Mouse (Mus musculus): ENCODE measurements around the gene Snx29. TPM values are rescaled to one million over a fixed set of nuclear protein-coding genes. Genes with fewer than 3 reads are reported as not detected.

Gene Snx29
- total and polyA plus RNA-seq, 3 experiments = 2.6 to 9.9 (median 8.9) TPM

DNA sequence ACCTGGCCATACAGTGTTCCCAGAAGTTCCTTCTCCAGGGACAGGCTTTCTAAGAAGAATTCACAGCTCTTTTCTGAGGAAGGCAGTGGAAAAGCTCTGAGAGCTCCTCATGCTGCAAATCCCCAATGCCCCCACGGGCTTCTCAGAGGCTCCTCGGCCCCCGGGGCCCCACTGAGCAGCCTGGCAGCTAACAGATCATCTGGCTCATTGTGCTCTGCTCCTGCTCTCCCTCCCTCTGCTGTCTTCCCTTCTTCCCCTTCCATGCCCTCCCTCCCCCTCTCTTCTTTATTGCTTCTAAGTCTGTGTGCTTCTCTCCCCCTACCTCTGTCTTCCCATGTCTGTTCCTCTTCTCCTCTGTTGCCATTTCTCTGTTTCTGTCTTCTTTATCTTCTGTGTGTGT lies 314.2 kb downstream of the Snx29 start:
- TF ChIP-seq EP300 (IDR thresholded peaks at IDR 0.05; ENCODE audit: insufficient read depth, low read depth, low read length) (no peak), CTCF (IDR thresholded peaks at IDR 0.05) (no peak), POLR2A (IDR thresholded peaks at IDR 0.05; ENCODE audit: insufficient read depth, low read depth, low read length) (no peak)
- H3K4me3 ChIP-seq = no peak overlapping the region
- no peaks in the 10 kb centered on the region for H3K36me3 ChIP-seq (ENCODE audit: control insufficient read depth, insufficient read depth, low read length)
- H3K27me3 ChIP-seq (ENCODE audit: control insufficient read depth, insufficient read depth, low read length) = no peaks in the 10 kb centered on the region
- intact Hi-C loops (cut with DNase I) = no loop called here
- no peak overlapping the region for H3K9ac ChIP-seq (ENCODE audit: low read depth, low read length)
- no peak overlapping the region for H3K27ac ChIP-seq
- no peak for DNase-seq
- 21% methylated on average over 3 of the region's 3 CpGs for WGBS
- H3K79me2 ChIP-seq (replicated peaks; ENCODE audit: control insufficient read depth, insufficient read depth, low read length) = no peaks in the 10 kb centered on the region
- H3K4me1 ChIP-seq (ENCODE audit: control insufficient read depth, insufficient read depth, low read length) = peaks cover 3% of the 10 kb centered on the region; the same call in 1 of the 2 replicates

DNA sequence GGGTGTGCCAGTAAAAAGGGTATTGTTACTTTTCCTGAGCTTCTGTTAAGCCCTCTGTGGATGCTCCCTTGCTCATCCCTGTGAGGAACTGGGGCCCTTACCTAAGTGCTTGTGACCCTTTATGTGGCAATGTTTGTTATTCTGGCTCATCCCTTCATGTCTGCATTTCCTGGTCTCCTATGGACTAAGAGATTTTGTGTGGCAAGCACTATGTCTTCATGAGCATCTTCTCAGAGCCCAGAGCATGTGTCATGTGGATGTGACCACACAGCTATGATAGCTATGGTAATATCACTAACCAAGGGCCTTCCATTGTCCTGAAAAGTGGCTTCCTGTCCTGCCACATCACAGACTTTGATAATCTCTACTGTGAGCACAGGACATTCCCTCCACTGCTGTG lies 315.1 kb downstream of the Snx29 start:
- H3K4me1 ChIP-seq (ENCODE audit: control insufficient read depth, insufficient read depth, low read length) = peaks cover 3% of the 10 kb centered on the region; the same call in 1 of the 2 replicates
- intact Hi-C loops (cut with DNase I) = no loop called here

DNA sequence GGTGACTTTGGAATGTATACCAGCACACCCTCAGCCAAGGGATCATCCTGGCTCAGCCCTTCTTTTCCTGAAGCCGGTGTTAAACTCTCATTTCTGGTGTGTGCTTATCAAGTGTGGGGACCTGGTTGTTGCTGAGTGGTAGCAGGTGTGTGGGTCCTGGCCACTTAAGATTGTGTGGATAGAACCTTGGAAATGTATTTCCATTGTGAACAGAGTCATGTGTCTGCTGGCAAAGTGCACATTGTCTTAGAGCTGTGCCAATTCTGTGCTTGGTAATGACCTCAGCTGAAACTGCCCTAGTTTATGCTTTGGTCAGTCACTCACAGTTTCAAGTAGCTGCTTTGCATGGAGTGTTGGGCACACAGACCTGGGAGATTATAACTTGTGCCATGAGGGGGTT lies 316.0 kb downstream of the Snx29 start:
- peaks cover 4% of the 10 kb centered on the region for H3K4me1 ChIP-seq (ENCODE audit: control insufficient read depth, insufficient read depth, low read length)
- no peak overlapping the region for H3K9ac ChIP-seq (ENCODE audit: low read depth, low read length)
- no peak overlapping the region for H3K4me3 ChIP-seq
- no peak overlapping the region for H3K27ac ChIP-seq
- H3K27me3 ChIP-seq (ENCODE audit: control insufficient read depth, insufficient read depth, low read length) = no peaks in the 10 kb centered on the region
- no peaks in the 10 kb centered on the region for H3K36me3 ChIP-seq (ENCODE audit: control insufficient read depth, insufficient read depth, low read length)
- no peak for TF ChIP-seq EP300 (IDR thresholded peaks at IDR 0.05; ENCODE audit: insufficient read depth, low read depth, low read length)
- TF ChIP-seq CTCF (IDR thresholded peaks at IDR 0.05) = no peak
- TF ChIP-seq POLR2A (IDR thresholded peaks at IDR 0.05; ENCODE audit: insufficient read depth, low read depth, low read length) = no peak
- 44% methylated on average over 1 of the region's 1 CpGs for WGBS
- no peak for DNase-seq
- H3K79me2 ChIP-seq (replicated peaks; ENCODE audit: control insufficient read depth, insufficient read depth, low read length) = no peaks in the 10 kb centered on the region
- intact Hi-C loops (cut with DNase I) = no loop called here

More for the DNA sequence above, 315.1 kb downstream of the Snx29 start:
- Histone ChIP-seq H3K27me3 (ENCODE audit: control insufficient read depth, insufficient read depth, low read length) (no peaks in the 10 kb centered on the region), H3K79me2 (replicated peaks; ENCODE audit: control insufficient read depth, insufficient read depth, low read length) (no peaks in the 10 kb centered on the region), H3K36me3 (ENCODE audit: control insufficient read depth, insufficient read depth, low read length) (no peaks in the 10 kb centered on the region), H3K27ac (no peak overlapping the region), H3K4me3 (no peak overlapping the region), H3K9ac (ENCODE audit: low read depth, low read length) (no peak overlapping the region)
- no peak for DNase-seq
- TF ChIP-seq CTCF (IDR thresholded peaks at IDR 0.05) (no peak), POLR2A (IDR thresholded peaks at IDR 0.05; ENCODE audit: insufficient read depth, low read depth, low read length) (no peak), EP300 (IDR thresholded peaks at IDR 0.05; ENCODE audit: insufficient read depth, low read depth, low read length) (no peak)

DNA sequence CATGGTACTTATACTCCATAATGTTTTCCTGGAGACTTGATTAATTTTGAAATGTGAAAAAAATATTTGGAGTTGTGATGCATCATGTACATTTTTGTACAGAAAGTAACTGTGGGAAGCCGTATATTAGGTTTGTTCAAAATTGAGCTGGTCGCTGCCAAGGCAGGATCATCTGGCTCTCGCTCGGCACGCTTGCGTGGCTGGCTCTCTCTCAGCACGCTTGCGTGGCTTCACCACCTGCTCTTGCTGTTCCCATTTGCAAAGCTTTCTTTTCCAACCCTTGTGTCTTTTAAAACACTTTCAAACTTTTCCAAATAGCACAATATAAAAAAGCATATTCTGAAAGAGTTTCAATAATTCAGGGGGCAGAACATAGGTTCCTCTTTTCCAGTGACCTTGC lies 317.2 kb downstream of the Snx29 start:
- Histone ChIP-seq H3K4me1 (ENCODE audit: control insufficient read depth, insufficient read depth, low read length) (peaks cover 4% of the 10 kb centered on the region), H3K36me3 (ENCODE audit: control insufficient read depth, insufficient read depth, low read length) (no peaks in the 10 kb centered on the region), H3K4me3 (no peak overlapping the region), H3K27ac (no peak overlapping the region), H3K9ac (ENCODE audit: low read depth, low read length) (no peak overlapping the region), H3K27me3 (ENCODE audit: control insufficient read depth, insufficient read depth, low read length) (no peaks in the 10 kb centered on the region), H3K79me2 (replicated peaks; ENCODE audit: control insufficient read depth, insufficient read depth, low read length) (no peaks in the 10 kb centered on the region)
- no peak for TF ChIP-seq POLR2A (IDR thresholded peaks at IDR 0.05; ENCODE audit: insufficient read depth, low read depth, low read length)
- TF ChIP-seq EP300 (IDR thresholded peaks at IDR 0.05; ENCODE audit: insufficient read depth, low read depth, low read length) = no peak
- TF ChIP-seq CTCF (IDR thresholded peaks at IDR 0.05) = no peak
- intact Hi-C loops (cut with DNase I) = no loop called here
- no peak for DNase-seq
- 97% methylated on average over 8 of the region's 8 CpGs for WGBS

DNA sequence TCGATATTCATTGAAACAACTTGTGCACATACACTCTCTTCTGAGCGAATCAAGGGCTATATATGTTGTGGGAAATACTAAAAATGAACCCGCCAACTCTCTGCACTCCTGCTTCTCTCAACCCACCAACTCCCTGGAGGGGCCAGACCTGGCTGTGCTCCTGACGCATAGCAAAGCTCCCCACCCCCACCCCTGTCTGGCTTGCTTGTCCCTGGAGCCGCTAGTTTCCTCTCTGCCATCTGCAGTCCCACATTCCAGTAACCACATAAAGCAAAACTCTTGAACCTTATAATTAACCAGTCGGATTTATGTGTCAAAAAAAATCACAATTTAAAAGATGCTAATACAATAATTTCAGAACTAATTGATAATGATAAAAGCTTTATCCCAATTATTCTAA lies 320.9 kb downstream of the Snx29 start:
- Histone ChIP-seq H3K9ac (ENCODE audit: low read depth, low read length) (no peak overlapping the region), H3K27ac (no peak overlapping the region), H3K27me3 (ENCODE audit: control insufficient read depth, insufficient read depth, low read length) (no peaks in the 10 kb centered on the region), H3K36me3 (ENCODE audit: control insufficient read depth, insufficient read depth, low read length) (no peaks in the 10 kb centered on the region), H3K4me3 (no peak overlapping the region), H3K4me1 (ENCODE audit: control insufficient read depth, insufficient read depth, low read length) (peaks cover 4% of the 10 kb centered on the region), H3K79me2 (replicated peaks; ENCODE audit: control insufficient read depth, insufficient read depth, low read length) (no peaks in the 10 kb centered on the region)
- DNase-seq = no peak
- intact Hi-C loops (cut with DNase I) = no loop called here
- TF ChIP-seq POLR2A (IDR thresholded peaks at IDR 0.05; ENCODE audit: insufficient read depth, low read depth, low read length) = no peak
- 69% methylated on average over 6 of the region's 6 CpGs for WGBS

DNA sequence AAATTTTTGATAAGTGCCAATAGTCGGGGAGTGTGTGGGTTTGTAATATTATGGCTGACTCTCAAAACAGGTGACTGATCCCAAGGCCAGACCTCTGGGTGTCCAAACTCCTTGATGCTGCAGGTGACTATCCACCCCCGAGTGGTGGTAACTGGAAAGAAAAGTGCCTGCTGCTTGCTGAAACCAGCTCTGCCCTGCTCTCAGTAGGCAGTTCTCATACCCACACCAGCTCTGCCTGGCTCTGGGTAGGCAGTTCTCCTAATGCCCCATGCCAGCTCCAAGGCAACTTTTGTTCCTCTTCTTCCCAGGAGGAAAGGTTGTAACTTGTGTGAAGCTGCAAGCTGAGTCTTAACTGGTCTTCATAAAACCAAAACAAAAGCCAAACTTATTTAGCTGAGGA lies 321.7 kb downstream of the Snx29 start:
- H3K4me3 ChIP-seq = no peak overlapping the region
- 93% methylated on average over 2 of the region's 2 CpGs for WGBS
- no peaks in the 10 kb centered on the region for H3K36me3 ChIP-seq (ENCODE audit: control insufficient read depth, insufficient read depth, low read length)
- DNase-seq = no peak
- TF ChIP-seq EP300 (IDR thresholded peaks at IDR 0.05; ENCODE audit: insufficient read depth, low read depth, low read length) (no peak), POLR2A (IDR thresholded peaks at IDR 0.05; ENCODE audit: insufficient read depth, low read depth, low read length) (no peak), CTCF (IDR thresholded peaks at IDR 0.05) (no peak)
- intact Hi-C loops (cut with DNase I) = no loop called here
- H3K27me3 ChIP-seq (ENCODE audit: control insufficient read depth, insufficient read depth, low read length) = no peaks in the 10 kb centered on the region
- peaks cover 3% of the 10 kb centered on the region for H3K4me1 ChIP-seq (ENCODE audit: control insufficient read depth, insufficient read depth, low read length)
- H3K27ac ChIP-seq = no peak overlapping the region
- no peak overlapping the region for H3K9ac ChIP-seq (ENCODE audit: low read depth, low read length)
- H3K79me2 ChIP-seq (replicated peaks; ENCODE audit: control insufficient read depth, insufficient read depth, low read length) = no peaks in the 10 kb centered on the region

All from heart, adult 2 months (tissue).